Mouse (Mus musculus) midbrain, postnatal 0 days (tissue): ENCODE results near the gene Gpr107. TPM values are rescaled to one million over a fixed set of nuclear protein-coding genes. Genes with fewer than 3 reads are reported as not detected.

Source experiments
- ATAC-seq: fragments of 200-750 bp; cut with Nextera tagmentation; 2 replicates; pipeline ENCODE4 v1.8.0; 2017; ENCODE audit warnings: moderate number of reproducible peaks, mild to moderate bottlenecking, moderate TSS enrichment, moderate library complexity; ENCODE audit not compliant: low FRiP score
- DNase-seq: peaks from one replicate; pipeline ENCODE4 v3.0.0-alpha.2; 2015; ENCODE audit warnings: low spot score
- H3K27ac ChIP-seq: fragments of 300-500 bp; sonication (generic); 2 replicates; pipeline ENCODE4 v1.5.1; 2014; ENCODE audit warnings: low read depth, mild to moderate bottlenecking, low read length, mixed read lengths
- H3K27me3 ChIP-seq: fragments of 300-500 bp; sonication (generic); 2 replicates; pipeline ENCODE4 v1.6.1; 2014; ENCODE audit warnings: low read length, control low read depth, mixed read lengths; ENCODE audit not compliant: insufficient read depth
- H3K36me3 ChIP-seq: fragments of 300-500 bp; sonication (generic); 2 replicates; pipeline ENCODE4 v1.6.1; 2014; ENCODE audit warnings: low read length, control low read depth, mixed read lengths; ENCODE audit not compliant: insufficient read depth
- H3K4me1 ChIP-seq: fragments of 300-500 bp; sonication (generic); 2 replicates; pipeline ENCODE4 v1.6.1; 2014; ENCODE audit warnings: mild to moderate bottlenecking, control low read depth, antibody characterized with exemption, low read length, mixed read lengths; ENCODE audit not compliant: insufficient read depth
- H3K4me2 ChIP-seq: fragments of 300-500 bp; sonication (generic); 2 replicates; pipeline ENCODE4 v1.6.1; 2014; ENCODE audit warnings: low read depth, mild to moderate bottlenecking, low read length, mixed read lengths; ENCODE audit not compliant: poor library complexity, severe bottlenecking
- H3K4me3 ChIP-seq: fragments of 300-500 bp; sonication (generic); 2 replicates; pipeline ENCODE4 v1.5.1; 2014; ENCODE audit warnings: low read depth, mild to moderate bottlenecking, low read length, moderate library complexity
- H3K9ac ChIP-seq: fragments of 300-500 bp; sonication (generic); replicated peaks from 2 replicates; pipeline ENCODE4 v1.6.1; 2014; ENCODE audit warnings: mild to moderate bottlenecking, low read length, moderate library complexity, mixed read lengths; ENCODE audit not compliant: poor library complexity, severe bottlenecking
- H3K9me3 ChIP-seq: fragments of 300-500 bp; sonication (generic); 2 replicates; pipeline ENCODE4 v1.6.1; 2016; ENCODE audit warnings: low read length, control low read depth
- CTCF ChIP-seq: IDR thresholded peaks from 2 replicates; pipeline ENCODE4 v1.5.1; 2016; ENCODE audit warnings: antibody characterized with exemption, mild to moderate bottlenecking
- whole genome bisulfite sequencing: fragments of 180-500 bp; shearing (Covaris S2); extraction: QIAGEN DNeasy Blood & Tissue Kit; methylation state at CpG from one replicate; pipeline ENCODE4 v1.1.7; 2014; 5-methylcytosine and 5-hydroxymethylcytosine counted together
- polyA plus RNA-seq: library from polyadenylated mRNA; unstranded; fragments of >200 nt; fragmentation: Nextera tagmentation; extraction: Ambion mirVana; gene quantifications from 2 replicates; pipeline ENCODE4 v1.2.1, GENCODE M21; 2015
- total RNA-seq: library from RNA; depleted of rRNA; stranded (reverse); fragments of >200 nt; gene quantifications from 2 replicates; pipeline ENCODE4 v1.2.3, GENCODE M21; 2014; rRNA removed

The Gpr107 gene
- total RNA-seq (46.7 and 47.3 TPM in 2 replicates), polyA plus RNA-seq (30.9 and 31.6 TPM in 2 replicates)

GRCm38 (mm10) chr2:31151892-31152812 lies at the start of gene Gpr107:
Gene Gpr107 (plus strand): TSS chr2:31152316.
- H3K4me3 ChIP-seq: peak within 1 kb of the TSS; percentile 86
- no peak for TF ChIP-seq CTCF
- H3K4me2 ChIP-seq: peak within 1 kb of the TSS; percentile 65
- H3K4me1 ChIP-seq: peaks cover 11% of the 10 kb centered on the region; the same call in 1 of the 2 replicates
- 0 out of 2 replicates have a peak, but pooled peaks cover 5% of the 10 kb centered on the region for H3K36me3 ChIP-seq
- H3K9me3 ChIP-seq: no peaks in the 10 kb centered on the region
- H3K27me3 ChIP-seq: no peaks in the 10 kb centered on the region
- DNase-seq: peak; percentile 88
- peak within 1 kb of the TSS; percentile 67 for H3K27ac ChIP-seq
- 2% methylated on average over 49 of the region's 53 CpGs for WGBS
- peak within 1 kb of the TSS; percentile 84 for H3K9ac ChIP-seq
- ATAC-seq: peak; percentile 88

- DNase-seq (no peak), ATAC-seq (no peak)
- Histone ChIP-seq H3K27me3 (no peaks in the 10 kb centered on the region), H3K4me2 (no peak overlapping the region), H3K27ac (no peak overlapping the region), H3K9ac (no peak overlapping the region), H3K4me1 (peaks cover 4% of the 10 kb centered on the region; the same call in 1 of the 2 replicates), H3K4me3 (no peak overlapping the region), H3K9me3 (no peaks in the 10 kb centered on the region), H3K36me3 (no peaks in the 10 kb centered on the region)
- 85% methylated on average over 8 of the region's 8 CpGs for WGBS
- TF ChIP-seq CTCF: no peak
Measured at GRCm38 (mm10) chr2:31103321-31103720, 48.8 kb upstream of the Gpr107 start.

- Histone ChIP-seq H3K27me3 (no peaks in the 10 kb centered on the region), H3K4me3 (no peak overlapping the region), H3K9me3 (no peaks in the 10 kb centered on the region), H3K27ac (no peak overlapping the region), H3K36me3 (no peaks in the 10 kb centered on the region), H3K4me1 (peaks cover 4% of the 10 kb centered on the region; the same call in 1 of the 2 replicates), H3K4me2 (no peak overlapping the region), H3K9ac (no peak overlapping the region)
- no peak for ATAC-seq
- no peak for DNase-seq
- TF ChIP-seq CTCF: no peak
- 80% methylated on average over 3 of the region's 3 CpGs for WGBS
Measured at GRCm38 (mm10) chr2:31105279-31105678, 46.8 kb upstream of the Gpr107 start.

- no peak overlapping the region for H3K4me2 ChIP-seq
- no peaks in the 10 kb centered on the region for H3K27me3 ChIP-seq
- 100% methylated on average over 3 of the region's 3 CpGs for WGBS
- no peak overlapping the region for H3K9ac ChIP-seq
- H3K27ac ChIP-seq: no peak overlapping the region
- H3K4me3 ChIP-seq: no peak overlapping the region
- ATAC-seq (no peak), DNase-seq (no peak)
- peaks cover 4% of the 10 kb centered on the region; the same call in 1 of the 2 replicates for H3K4me1 ChIP-seq
- H3K9me3 ChIP-seq: no peaks in the 10 kb centered on the region
- no peak for TF ChIP-seq CTCF
- H3K36me3 ChIP-seq: no peaks in the 10 kb centered on the region
Measured at GRCm38 (mm10) chr2:31106004-31106403, 46.1 kb upstream of the Gpr107 start.

GRCm38 (mm10) chr2:31106621-31107320 lies 45.3 kb upstream of the Gpr107 start:
- Histone ChIP-seq H3K9me3 (no peaks in the 10 kb centered on the region), H3K4me3 (no peak overlapping the region), H3K27ac (peak overlapping the region; percentile 51; the same call in 1 of the 2 replicates), H3K36me3 (no peaks in the 10 kb centered on the region), H3K4me2 (0 out of 2 replicates have a peak overlapping the region, but pooled peaks have one; percentile 3), H3K27me3 (no peaks in the 10 kb centered on the region), H3K4me1 (peaks cover 4% of the 10 kb centered on the region; the same call in 1 of the 2 replicates), H3K9ac (no peak overlapping the region)
- DNase-seq (peak; percentile 86), ATAC-seq (peak; percentile 68)
- WGBS: 41% methylated on average over 11 of the region's 11 CpGs
- TF ChIP-seq CTCF: no peak
